ENCODE assay signal across 20 mouse cellular contexts in the genomic region with DNA sequence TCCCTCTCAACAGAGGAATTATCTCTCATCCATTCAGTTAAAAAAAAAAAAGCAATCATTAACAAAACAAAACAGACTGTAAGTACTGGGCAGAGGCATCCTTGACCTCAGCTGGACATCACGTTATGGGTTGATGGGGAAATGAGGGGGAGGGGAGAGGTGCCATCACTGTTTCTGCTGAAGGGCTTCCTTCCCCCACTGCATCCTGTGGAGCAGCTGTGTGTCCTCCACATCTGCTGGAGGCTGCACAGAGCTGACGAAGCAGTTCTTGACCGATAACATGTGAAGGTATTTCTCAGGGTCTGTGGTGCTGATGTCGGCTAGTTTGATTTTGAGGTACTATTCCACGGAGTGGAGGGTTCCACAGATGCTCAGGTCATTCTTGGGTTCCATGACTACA. TPM values are rescaled to one million over a fixed set of nuclear protein-coding genes. Genes with fewer than 3 reads are reported as not detected.
DNase-seq lines count a peak whose midpoint lies in the region; ATAC-seq and TF ChIP-seq lines count a peak whose summit lies in the region.
"Had no signal": no experiment of that assay in that cellular context is flagged by ENCODE, and none has a peak within 500 bp of the region (broad histone marks: within the 10 kb centered on the region; RNA-seq: fewer than 3 reads in every experiment).

No protein-coding gene starts in this region.

- no peaks in the 10 kb centered on the region for H3K79me3 ChIP-seq in C2C12 (ENCODE audit: low read depth)

- H3K4me3 ChIP-seq in kidney, postnatal 0 days (replicated peaks; ENCODE audit: low read depth, low read length): no peak overlapping the region
- H3K4me3 ChIP-seq in lung, embryonic 14.5 days (ENCODE audit: low read depth, low read length): no peak overlapping the region
- H3K4me3 ChIP-seq in C2C12 (ENCODE audit: insufficient read depth, poor library complexity, severe bottlenecking): no peak overlapping the region
- H3K4me3 ChIP-seq: embryonic facial prominence, embryonic 13.5 days; erythroblast, embryonic 14.5 days; forebrain, embryonic 13.5 days; heart, embryonic 10.5 days; hindbrain, embryonic 15.5 days; limb, embryonic 12.5 days; midbrain, embryonic 12.5 days had no signal

- H3K4me2 ChIP-seq in kidney, postnatal 0 days (ENCODE audit: low read length): no peak overlapping the region
- H3K4me2 ChIP-seq in lung, embryonic 14.5 days: no peak overlapping the region
- H3K4me2 ChIP-seq: embryonic facial prominence, embryonic 13.5 days; forebrain, embryonic 13.5 days; hindbrain, embryonic 15.5 days; limb, embryonic 12.5 days; midbrain, embryonic 12.5 days had no signal

- no peaks in the 10 kb centered on the region for H3K36me3 ChIP-seq in kidney, postnatal 0 days (ENCODE audit: insufficient read depth, low read length)
- no peaks in the 10 kb centered on the region for H3K36me3 ChIP-seq in lung, embryonic 14.5 days (ENCODE audit: insufficient read depth)
- no peaks in the 10 kb centered on the region for H3K36me3 ChIP-seq in C2C12 (ENCODE audit: control insufficient read depth, insufficient read depth)
- H3K36me3 ChIP-seq: embryonic facial prominence, embryonic 13.5 days; heart, embryonic 10.5 days; hindbrain, embryonic 15.5 days; limb, embryonic 12.5 days had no signal

- whole genome bisulfite sequencing in kidney, postnatal 0 days: 31% methylated on average over 5 of the region's 5 CpGs
- 40% methylated on average over 5 of the region's 5 CpGs for WGBS in lung, embryonic 14.5 days

- H3ac ChIP-seq in C2C12 (ENCODE audit: control insufficient read depth, insufficient read length, low read depth): no peak overlapping the region

- H3K9ac ChIP-seq in kidney, postnatal 0 days (ENCODE audit: low read depth, low read length): no peak overlapping the region
- H3K9ac ChIP-seq in lung, embryonic 14.5 days: no peak overlapping the region
- H3K9ac ChIP-seq: embryonic facial prominence, embryonic 13.5 days; forebrain, embryonic 13.5 days; hindbrain, embryonic 15.5 days; limb, embryonic 12.5 days; liver, embryonic 14.5 days; midbrain, embryonic 12.5 days had no signal

- H3K9me3 ChIP-seq in kidney, postnatal 0 days (replicated peaks; ENCODE audit: low read length): no peaks in the 10 kb centered on the region
- no peaks in the 10 kb centered on the region for H3K9me3 ChIP-seq in lung, embryonic 14.5 days (ENCODE audit: low read depth, low read length)
- H3K9me3 ChIP-seq: embryonic facial prominence, embryonic 13.5 days; forebrain, embryonic 13.5 days; heart, embryonic 10.5 days; hindbrain, embryonic 15.5 days; limb, embryonic 12.5 days; midbrain, embryonic 12.5 days had no signal

- ATAC-seq in kidney, postnatal 0 days (replicated peaks; ENCODE audit: low FRiP score, low read depth): peak; percentile 44; the same call in 1 of the 2 replicates
- no peak; the same call in 1 of the 2 replicates for ATAC-seq in lung, embryonic 14.5 days (ENCODE audit: insufficient read depth)
- ATAC-seq: forebrain, embryonic 13.5 days had no signal

- H3K27ac ChIP-seq in kidney, postnatal 0 days: no peak overlapping the region
- H3K27ac ChIP-seq in lung, embryonic 14.5 days (ENCODE audit: low read depth): no peak overlapping the region
- H3K27ac ChIP-seq: embryonic facial prominence, embryonic 13.5 days; forebrain, embryonic 13.5 days; heart, embryonic 10.5 days; hindbrain, embryonic 15.5 days; limb, embryonic 12.5 days; liver, embryonic 14.5 days; macrophage; midbrain, embryonic 12.5 days had no signal

- TF ChIP-seq CTCF in kidney, postnatal 0 days (IDR thresholded peaks at IDR 0.05; ENCODE audit: low read depth): no peak
- TF ChIP-seq CTCF in lung, embryonic 14.5 days (IDR thresholded peaks at IDR 0.05; ENCODE audit: low read depth): no peak
- no peak for TF ChIP-seq CTCF in C2C12 (IDR thresholded peaks at IDR 0.05; ENCODE audit: control insufficient read depth, insufficient read depth, insufficient read length)

- no peaks in the 10 kb centered on the region for H3K27me3 ChIP-seq in kidney, postnatal 0 days (ENCODE audit: insufficient read depth, low read length)
- H3K27me3 ChIP-seq in lung, embryonic 14.5 days (ENCODE audit: insufficient read depth, low read length): no peaks in the 10 kb centered on the region
- no peaks in the 10 kb centered on the region for H3K27me3 ChIP-seq in C2C12 (ENCODE audit: control insufficient read depth, insufficient read depth, insufficient read length)
- H3K27me3 ChIP-seq: embryonic facial prominence, embryonic 13.5 days; forebrain, embryonic 13.5 days; hindbrain, embryonic 15.5 days; limb, embryonic 12.5 days; midbrain, embryonic 12.5 days had no signal

- no peaks in the 10 kb centered on the region for H3K79me2 ChIP-seq in C2C12 (ENCODE audit: control insufficient read depth, insufficient read depth)

- peak; percentile 12 for DNase-seq in adrenal gland, postnatal 10 days
- DNase-seq in adrenal gland, postnatal 4 days (ENCODE audit: low spot score in 2 of 2): no peak
- no peak for DNase-seq in kidney, postnatal 0 days (ENCODE audit: low spot score)
- DNase-seq in kidney, adult 11 months: no peak
- DNase-seq in lung, embryonic 14.5 days: peak; percentile 21
- no peak for DNase-seq in lung, postnatal 36 days
- DNase-seq: cerebellum, adult 11-12 months; cerebellum, postnatal 10 days; thymus, adult 18-20 months; thymus, postnatal 36 days had no signal

- peaks cover 5% of the 10 kb centered on the region; the same call in 1 of the 2 replicates for H3K4me1 ChIP-seq in kidney, postnatal 0 days (replicated peaks; ENCODE audit: insufficient read depth, low read length)
- peaks cover 3% of the 10 kb centered on the region; the same call in 1 of the 2 replicates for H3K4me1 ChIP-seq in lung, embryonic 14.5 days (ENCODE audit: insufficient read depth)
- H3K4me1 ChIP-seq: forebrain, embryonic 13.5 days; hindbrain, embryonic 15.5 days; midbrain, embryonic 12.5 days had no signal

TF ChIP-seq in C2C12, 6 proteins besides CTCF, POLR2A, EP300 and RAD21:
- no peak for TF ChIP-seq MYOG (IDR thresholded peaks at IDR 0.05; ENCODE audit: control insufficient read depth, extremely low read depth, insufficient read length)
- TF ChIP-seq MYOD1 (IDR thresholded peaks at IDR 0.05; ENCODE audit: control insufficient read depth, insufficient read length, low read depth): peak; percentile 28

RNA-seq across cellular contexts. Expression of a gene that starts 18.5 kb away (rescaled TPM):
- total RNA-seq in adrenal gland, postnatal 10 days (2021): 10 to 100 TPM; 74.4 to 83.2 TPM
- 10 to 100 TPM; 81.6 to 84.8 TPM for total RNA-seq in adrenal gland, postnatal 4 days (2021)
- 44.1 and 46.3 TPM in 2 replicates for polyA plus RNA-seq in kidney, postnatal 0 days (2015; fragmentation: Nextera tagmentation; extraction: Ambion mirVana)
- polyA plus RNA-seq in lung, embryonic 14.5 days (2014; fragmentation: Nextera tagmentation; extraction: Ambion mirVana): 56.5 and 61.3 TPM in 2 replicates
- polyA plus RNA-seq in C2C12 (2012; fragmentation: generic; extraction: Trizol): 20.5 TPM

RNA-seq across cellular contexts. Expression of a gene that starts 19.3 kb away (rescaled TPM):
- total RNA-seq in adrenal gland, postnatal 10 days (2021): 10 to 100 TPM; 20.6 to 26.4 TPM
- total RNA-seq in adrenal gland, postnatal 4 days (2021): 10 to 100 TPM; 19.9 to 21.5 TPM
- 37.9 and 48.3 TPM in 2 replicates for polyA plus RNA-seq in kidney, postnatal 0 days (2015; fragmentation: Nextera tagmentation; extraction: Ambion mirVana)
- polyA plus RNA-seq in lung, embryonic 14.5 days (2014; fragmentation: Nextera tagmentation; extraction: Ambion mirVana): 37.0 and 38.5 TPM in 2 replicates
- 10.8 TPM for polyA plus RNA-seq in C2C12 (2012; fragmentation: generic; extraction: Trizol)

Comparison
In these comparisons a context has a peak if more than half of its experiments do, and no peak if none do; other contexts are left out.
1. DNase-seq: peak in adrenal gland, postnatal 10 days (single experiment) and lung, embryonic 14.5 days (single experiment); none in adrenal gland, postnatal 4 days (0 of 2), kidney, postnatal 0 days (single experiment), kidney, adult 11 months (single experiment) and lung, postnatal 36 days (single experiment).